Mouse (Mus musculus) C2C12 (cell line): ENCODE results near the gene Olfr101. TPM values are rescaled to one million over a fixed set of nuclear protein-coding genes. Genes with fewer than 3 reads are reported as not detected.

ENCODE experiments used
- H3K27me3 ChIP-seq: one replicate; pipeline ENCODE4 v1.6.1; 2011; ENCODE audit not compliant: control insufficient read depth, insufficient read depth, insufficient read length
- H3K36me3 ChIP-seq: one replicate; pipeline ENCODE4 v1.6.1; 2011; ENCODE audit not compliant: control insufficient read depth, insufficient read depth
- H3K4me3 ChIP-seq: one replicate; pipeline ENCODE4 v1.5.1; 2011; ENCODE audit warnings: mild to moderate bottlenecking, control low read depth; ENCODE audit not compliant: poor library complexity, insufficient read depth, severe bottlenecking
- H3K79me2 ChIP-seq: one replicate; pipeline ENCODE4 v1.6.1; 2011; ENCODE audit not compliant: control insufficient read depth, insufficient read depth
- H3K79me3 ChIP-seq: one replicate; pipeline ENCODE4 v1.6.1; 2011; ENCODE audit warnings: low read depth, control low read depth
- H3ac ChIP-seq: one replicate; pipeline ENCODE3; 2011; ENCODE audit warnings: low read depth; ENCODE audit not compliant: control insufficient read depth, insufficient read length
- CEBPB ChIP-seq: IDR thresholded peaks from one replicate; pipeline ENCODE4 v1.6.1; 2011; ENCODE audit warnings: low read depth, mild to moderate bottlenecking, control low read depth, moderate library complexity
- CTCF ChIP-seq: IDR thresholded peaks from one replicate; pipeline ENCODE4 v1.5.1; 2011; ENCODE audit not compliant: control insufficient read depth, insufficient read depth, insufficient read length
- FOSL1 ChIP-seq: IDR thresholded peaks from one replicate; pipeline ENCODE4 v1.8.0; 2011; ENCODE audit warnings: mild to moderate bottlenecking, low read length; ENCODE audit not compliant: poor library complexity, insufficient read depth, severe bottlenecking
- MAX ChIP-seq: IDR thresholded peaks from one replicate; pipeline ENCODE4 v1.6.1; 2011; ENCODE audit warnings: mild to moderate bottlenecking, control low read depth
- MYOD1 ChIP-seq: IDR thresholded peaks from one replicate; pipeline ENCODE4 v1.6.1; 2011; ENCODE audit warnings: low read depth; ENCODE audit not compliant: control insufficient read depth, insufficient read length
- MYOG ChIP-seq: IDR thresholded peaks from one replicate; pipeline ENCODE4 v1.6.1; 2011; ENCODE audit not compliant: control insufficient read depth, insufficient read length; ENCODE audit errors: extremely low read depth
- USF1 ChIP-seq: IDR thresholded peaks from one replicate; pipeline ENCODE4 v1.6.1; 2011; ENCODE audit warnings: low read depth, mild to moderate bottlenecking, control low read depth, moderate library complexity
- polyA plus RNA-seq: library from polyadenylated mRNA; unstranded; fragments of >200 nt; fragmentation: generic; extraction: Trizol; gene quantifications from one replicate; pipeline ENCODE4 v1.2.1, GENCODE M21; 2012; ENCODE audit warnings: missing spikeins

The Olfr101 gene
- polyA plus RNA-seq, 1 experiment, result not detected

DNA sequence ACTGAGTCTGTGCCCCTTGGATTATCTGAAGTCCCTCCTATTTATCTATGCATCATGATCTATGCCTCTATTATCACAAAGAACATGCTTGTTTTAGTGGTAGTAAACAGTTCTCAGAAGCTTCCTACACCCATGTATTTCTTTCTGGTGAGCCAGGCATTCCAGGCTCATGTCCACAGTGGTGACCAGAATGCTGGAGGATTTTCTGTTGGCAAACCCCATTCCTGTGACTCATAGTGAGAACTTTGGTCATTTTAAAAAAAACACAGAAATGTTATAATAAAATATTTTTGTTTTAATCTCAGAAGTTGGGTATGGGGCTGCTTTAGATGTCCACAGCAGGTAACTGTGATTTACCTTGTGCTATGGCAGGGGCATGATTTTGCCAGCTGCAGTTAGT, 54.7 kb downstream of the Olfr101 start:
- H3K4me3 ChIP-seq, result no peak overlapping the region
- TF ChIP-seq CTCF (no peak), MYOG (no peak), USF1 (no peak), MYOD1 (no peak), MAX (no peak), FOSL1 (no peak), CEBPB (no peak)
- H3K79me3 ChIP-seq, result no peaks in the 10 kb centered on the region
- no peaks in the 10 kb centered on the region for H3K79me2 ChIP-seq
- H3K27me3 ChIP-seq, result no peaks in the 10 kb centered on the region
- no peak overlapping the region for H3ac ChIP-seq
- no peaks in the 10 kb centered on the region for H3K36me3 ChIP-seq

Other genes with a start within 250 kb of the Olfr101 start
- not detected for gene Olfr90, start 215.8 kb downstream of the Olfr101 start, polyA plus RNA-seq
- not detected for gene Olfr91, start 206.0 kb downstream of the Olfr101 start, polyA plus RNA-seq
- gene Olfr92, start 184.2 kb downstream of the Olfr101 start, polyA plus RNA-seq, result not detected
- not detected for gene Olfr93, start 142.8 kb downstream of the Olfr101 start, polyA plus RNA-seq
- gene Ubd, start 110.4 kb downstream of the Olfr101 start, polyA plus RNA-seq, result not detected
- gene Olfr94, start 103.3 kb downstream of the Olfr101 start, polyA plus RNA-seq, result not detected
- not detected for gene Olfr95, start 91.2 kb downstream of the Olfr101 start, polyA plus RNA-seq
- gene Olfr96, start 84.2 kb downstream of the Olfr101 start, polyA plus RNA-seq, result not detected
- gene Olfr97, start 67.0 kb downstream of the Olfr101 start, polyA plus RNA-seq, result not detected
- not detected for gene Olfr98, start 40.6 kb downstream of the Olfr101 start, polyA plus RNA-seq
- 2.0 TPM for gene H2-M3, start 34.1 kb downstream of the Olfr101 start, polyA plus RNA-seq
- gene Olfr99, start 20.9 kb downstream of the Olfr101 start, polyA plus RNA-seq, result not detected
- not detected for gene Olfr102, start 12.7 kb upstream of the Olfr101 start, polyA plus RNA-seq
- not detected for gene Olfr103, start 35.4 kb upstream of the Olfr101 start, polyA plus RNA-seq
- not detected for gene Olfr104-ps, start 55.3 kb upstream of the Olfr101 start, polyA plus RNA-seq
- not detected for gene Olfr105-ps, start 74.7 kb upstream of the Olfr101 start, polyA plus RNA-seq
- gene Olfr106-ps, start 86.1 kb upstream of the Olfr101 start, polyA plus RNA-seq, result not detected
- gene Olfr107, start 94.9 kb upstream of the Olfr101 start, polyA plus RNA-seq, result not detected
- not detected for gene Olfr108, start 141.2 kb upstream of the Olfr101 start, polyA plus RNA-seq
- gene Olfr109, start 154.6 kb upstream of the Olfr101 start, polyA plus RNA-seq, result not detected
- gene H2-M2, start 179.2 kb upstream of the Olfr101 start, polyA plus RNA-seq, result not detected
- not detected for gene Olfr110, start 188.2 kb upstream of the Olfr101 start, polyA plus RNA-seq
- gene Olfr111, start 203.7 kb upstream of the Olfr101 start, polyA plus RNA-seq, result not detected